Mouse (Mus musculus) kidney, embryonic 15.5 days (tissue): ENCODE results near the gene Prr5. TPM values are rescaled to one million over a fixed set of nuclear protein-coding genes. Genes with fewer than 3 reads are reported as not detected.
A peak's percentile ranks its signal among the peaks of the same experiment; 100 is the strongest.

Experiments
- ATAC-seq: fragments of 200-750 bp; cut with Nextera tagmentation; replicated peaks from 2 replicates; pipeline ENCODE4 v1.8.0; 2017; ENCODE audit warnings: moderate TSS enrichment; ENCODE audit not compliant: low FRiP score
- H3K27ac ChIP-seq: fragments of 300-500 bp; sonication (generic); 2 replicates; pipeline ENCODE4 v1.5.1; 2015; ENCODE audit warnings: mild to moderate bottlenecking, inconsistent platforms
- H3K27me3 ChIP-seq: fragments of 300-500 bp; sonication (generic); 2 replicates; pipeline ENCODE4 v1.6.1; 2015; ENCODE audit warnings: inconsistent platforms
- H3K36me3 ChIP-seq: fragments of 300-500 bp; sonication (generic); 2 replicates; pipeline ENCODE4 v1.6.1; 2015; ENCODE audit warnings: inconsistent platforms
- H3K4me1 ChIP-seq: fragments of 300-500 bp; sonication (generic); 2 replicates; pipeline ENCODE4 v1.6.1; 2015; ENCODE audit warnings: inconsistent platforms
- H3K4me2 ChIP-seq: fragments of 300-500 bp; sonication (generic); 2 replicates; pipeline ENCODE4 v1.6.1; 2015; ENCODE audit warnings: moderate library complexity, mild to moderate bottlenecking, inconsistent platforms
- H3K4me3 ChIP-seq: fragments of 300-500 bp; sonication (generic); replicated peaks from 2 replicates; pipeline ENCODE4 v1.5.1; 2015; ENCODE audit warnings: mild to moderate bottlenecking, inconsistent platforms
- H3K9ac ChIP-seq: fragments of 300-500 bp; sonication (generic); 2 replicates; pipeline ENCODE4 v1.6.1; 2015; ENCODE audit warnings: mild to moderate bottlenecking, inconsistent platforms
- H3K9me3 ChIP-seq: fragments of 300-500 bp; sonication (generic); replicated peaks from 2 replicates; pipeline ENCODE4 v1.6.1; 2016; ENCODE audit warnings: inconsistent platforms
- WGBS: fragments of 180-500 bp; shearing (Covaris S2); methylation state at CpG from one replicate; pipeline ENCODE4 v1.1.7; 2015; ENCODE audit warnings: mixed read lengths; 5-methylcytosine and 5-hydroxymethylcytosine counted together
- polyA plus RNA-seq: library from polyadenylated mRNA; unstranded; fragments of >200 nt; fragmentation: Nextera tagmentation; extraction: Ambion mirVana; gene quantifications from 2 replicates; pipeline ENCODE4 v1.2.1, GENCODE M21; 2015

Prr5 gene
- polyA plus RNA-seq, 1 experiment from 2014 or later: 46.8 TPM

GRCm38 (mm10) chr15:84671401-84672307, 2.2 kb downstream of the Prr5 start:
- WGBS: 48% methylated on average over 9 of the region's 9 CpGs
- H3K9me3 ChIP-seq: no peaks in the 10 kb centered on the region
- no peak overlapping the region for H3K4me3 ChIP-seq
- no peak for ATAC-seq
- no peak overlapping the region for H3K4me2 ChIP-seq
- H3K36me3 ChIP-seq: no peaks in the 10 kb centered on the region
- H3K9ac ChIP-seq: no peak overlapping the region
- H3K27me3 ChIP-seq: no peaks in the 10 kb centered on the region
- H3K27ac ChIP-seq: no peak overlapping the region; the same call in 1 of the 2 replicates
- H3K4me1 ChIP-seq: peaks cover 37% of the 10 kb centered on the region

GRCm38 (mm10) chr15:84672308-84672615, 2.8 kb downstream of the Prr5 start:
- no peaks in the 10 kb centered on the region for H3K27me3 ChIP-seq
- H3K9ac ChIP-seq: no peak overlapping the region
- H3K36me3 ChIP-seq: no peaks in the 10 kb centered on the region
- H3K27ac ChIP-seq: no peak overlapping the region
- no peak overlapping the region for H3K4me3 ChIP-seq
- no peak overlapping the region for H3K4me2 ChIP-seq
- whole genome bisulfite sequencing: 75% methylated on average over 4 of the region's 4 CpGs
- peaks cover 37% of the 10 kb centered on the region for H3K4me1 ChIP-seq
- 0 out of 2 replicates have a peak, but pooled peaks have one; percentile 4 for ATAC-seq
- H3K9me3 ChIP-seq: no peaks in the 10 kb centered on the region

GRCm38 (mm10) chr15:84672616-84673015, 3.2 kb downstream of the Prr5 start:
- H3K9ac ChIP-seq: no peak overlapping the region
- ATAC-seq: no peak
- peaks cover 37% of the 10 kb centered on the region for H3K4me1 ChIP-seq
- 66% methylated on average over 3 of the region's 3 CpGs for WGBS
- no peak overlapping the region for H3K4me2 ChIP-seq
- H3K36me3 ChIP-seq: no peaks in the 10 kb centered on the region
- H3K27ac ChIP-seq: no peak overlapping the region
- no peak overlapping the region for H3K4me3 ChIP-seq
- no peaks in the 10 kb centered on the region for H3K9me3 ChIP-seq
- H3K27me3 ChIP-seq: no peaks in the 10 kb centered on the region

- H3K27ac ChIP-seq: no peak overlapping the region
- H3K4me1 ChIP-seq: peaks cover 28% of the 10 kb centered on the region
- no peak overlapping the region for H3K9ac ChIP-seq
- no peaks in the 10 kb centered on the region for H3K27me3 ChIP-seq
- no peak overlapping the region for H3K4me2 ChIP-seq
- no peak for ATAC-seq
- H3K36me3 ChIP-seq: no peaks in the 10 kb centered on the region
- 78% methylated on average over 11 of the region's 11 CpGs for WGBS
- H3K4me3 ChIP-seq: no peak overlapping the region
- no peaks in the 10 kb centered on the region for H3K9me3 ChIP-seq
Measured at GRCm38 (mm10) chr15:84674329-84675067, 5.1 kb downstream of the Prr5 start.

- no peak overlapping the region for H3K4me3 ChIP-seq
- no peak overlapping the region for H3K4me2 ChIP-seq
- peak overlapping the region; percentile 4; the same call in 1 of the 2 replicates for H3K27ac ChIP-seq
- H3K36me3 ChIP-seq: no peaks in the 10 kb centered on the region
- H3K9ac ChIP-seq: no peak overlapping the region
- no peaks in the 10 kb centered on the region for H3K27me3 ChIP-seq
- H3K4me1 ChIP-seq: peaks cover 29% of the 10 kb centered on the region
- H3K9me3 ChIP-seq: no peaks in the 10 kb centered on the region
- ATAC-seq: no peak
- 66% methylated on average over 8 of the region's 8 CpGs for WGBS
Measured at GRCm38 (mm10) chr15:84675317-84675716, 5.9 kb downstream of the Prr5 start.

GRCm38 (mm10) chr15:84677943-84678342, 8.5 kb downstream of the Prr5 start:
- no peak for ATAC-seq
- Histone ChIP-seq H3K36me3 (no peaks in the 10 kb centered on the region), H3K27ac (no peak overlapping the region), H3K4me1 (peaks cover 39% of the 10 kb centered on the region), H3K9me3 (no peaks in the 10 kb centered on the region), H3K4me2 (no peak overlapping the region), H3K4me3 (no peak overlapping the region), H3K27me3 (no peaks in the 10 kb centered on the region), H3K9ac (no peak overlapping the region)
- WGBS: 60% methylated on average over 11 of the region's 11 CpGs

GRCm38 (mm10) chr15:84679090-84679489, 9.7 kb downstream of the Prr5 start:
- ATAC-seq: no peak
- Histone ChIP-seq H3K9ac (no peak overlapping the region), H3K4me2 (no peak overlapping the region), H3K36me3 (no peaks in the 10 kb centered on the region), H3K4me3 (no peak overlapping the region), H3K9me3 (no peaks in the 10 kb centered on the region), H3K4me1 (peaks cover 51% of the 10 kb centered on the region), H3K27ac (no peak overlapping the region), H3K27me3 (no peaks in the 10 kb centered on the region)
- WGBS: 97% methylated on average over 4 of the region's 4 CpGs

- H3K9me3 ChIP-seq: no peaks in the 10 kb centered on the region
- H3K27me3 ChIP-seq: no peaks in the 10 kb centered on the region
- H3K27ac ChIP-seq: no peak overlapping the region
- no peak overlapping the region for H3K4me2 ChIP-seq
- H3K4me3 ChIP-seq: no peak overlapping the region
- ATAC-seq: no peak
- whole genome bisulfite sequencing: 64% methylated on average over 3 of the region's 3 CpGs
- peaks cover 58% of the 10 kb centered on the region for H3K4me1 ChIP-seq
- H3K9ac ChIP-seq: no peak overlapping the region
- no peaks in the 10 kb centered on the region for H3K36me3 ChIP-seq
Measured at GRCm38 (mm10) chr15:84679794-84680193, 10.4 kb downstream of the Prr5 start.

GRCm38 (mm10) chr15:84680545-84681454, 11.4 kb downstream of the Prr5 start:
- Histone ChIP-seq H3K9me3 (no peaks in the 10 kb centered on the region), H3K9ac (peak overlapping the region; percentile 79), H3K36me3 (peaks cover 5% of the 10 kb centered on the region; the same call in 1 of the 2 replicates), H3K4me1 (peaks cover 58% of the 10 kb centered on the region), H3K4me2 (peak overlapping the region; percentile 88), H3K4me3 (peak overlapping the region; percentile 76), H3K27me3 (no peaks in the 10 kb centered on the region), H3K27ac (peak overlapping the region; percentile 92)
- peak; percentile 73 for ATAC-seq
- WGBS: under 1% methylated on average over 68 of the region's 77 CpGs

GRCm38 (mm10) chr15:84681455-84682193, 12.2 kb downstream of the Prr5 start:
- H3K27me3 ChIP-seq: no peaks in the 10 kb centered on the region
- H3K36me3 ChIP-seq: peaks cover 13% of the 10 kb centered on the region; the same call in 1 of the 2 replicates
- no peaks in the 10 kb centered on the region for H3K9me3 ChIP-seq
- under 1% methylated on average over 28 of the region's 31 CpGs for WGBS
- H3K4me1 ChIP-seq: peaks cover 61% of the 10 kb centered on the region
- H3K27ac ChIP-seq: peak overlapping the region; percentile 92
- peak overlapping the region; percentile 79 for H3K9ac ChIP-seq
- peak overlapping the region; percentile 76 for H3K4me3 ChIP-seq
- ATAC-seq: peak; percentile 77
- peak overlapping the region; percentile 88 for H3K4me2 ChIP-seq

GRCm38 (mm10) chr15:84682206-84682605, 12.8 kb downstream of the Prr5 start:
- H3K27me3 ChIP-seq: no peaks in the 10 kb centered on the region
- H3K9me3 ChIP-seq: no peaks in the 10 kb centered on the region
- 55% methylated on average over 3 of the region's 3 CpGs for WGBS
- no peak for ATAC-seq
- H3K4me3 ChIP-seq: peak overlapping the region; percentile 76
- peak overlapping the region; percentile 79 for H3K9ac ChIP-seq
- H3K36me3 ChIP-seq: peaks cover 14% of the 10 kb centered on the region; the same call in 1 of the 2 replicates
- peak overlapping the region; percentile 92 for H3K27ac ChIP-seq
- H3K4me2 ChIP-seq: peak overlapping the region; percentile 88
- peaks cover 67% of the 10 kb centered on the region for H3K4me1 ChIP-seq
